In the genomic region with DNA sequence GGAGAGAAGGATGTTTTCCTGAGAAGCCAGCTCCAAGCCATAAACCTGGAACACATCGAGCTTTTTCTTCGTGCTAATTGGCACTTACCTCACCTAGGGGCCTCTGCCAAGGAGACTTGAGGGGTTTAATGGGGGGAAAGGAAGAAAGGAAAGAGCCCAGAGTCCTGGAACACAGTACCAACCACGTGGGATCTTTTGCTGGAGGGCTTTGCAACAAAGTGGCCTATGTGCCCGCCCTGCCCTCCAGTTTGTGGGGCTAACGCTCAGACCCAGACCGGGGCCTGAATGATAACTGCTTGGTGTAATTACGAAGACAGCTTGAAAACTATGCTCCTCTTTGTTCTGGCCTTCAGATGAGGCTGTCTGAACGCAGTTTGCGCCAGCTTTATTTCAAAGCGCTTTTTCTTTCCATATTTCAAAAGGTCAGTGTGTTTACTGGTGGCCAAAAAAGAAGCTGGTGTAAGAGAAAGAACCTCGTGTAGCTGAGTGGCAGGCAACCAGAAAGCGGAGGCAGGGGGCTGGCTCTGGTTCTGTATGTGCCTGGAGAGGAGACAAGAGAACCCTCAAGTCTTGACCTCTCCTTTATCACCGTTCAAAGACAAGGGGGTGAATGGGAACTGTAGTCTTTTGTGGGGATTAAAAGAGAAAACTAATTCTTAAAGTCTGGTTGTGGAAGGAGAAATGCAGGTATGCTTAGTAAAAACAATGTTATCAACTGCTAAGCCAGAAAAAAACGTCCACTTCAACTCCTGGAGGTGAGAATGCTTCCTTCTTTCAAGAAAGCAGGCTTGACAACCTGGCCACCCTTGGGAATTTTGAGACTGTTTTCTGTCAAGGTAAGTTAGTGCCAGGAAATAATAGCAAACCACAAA, we compare ENCODE assay signal across 9 mouse cellular contexts.
DNase-seq lines count a peak whose midpoint lies in the region; ATAC-seq and TF ChIP-seq lines count a peak whose summit lies in the region.
"Had no signal": no experiment of that assay in that cellular context is flagged by ENCODE, and none has a peak within 500 bp of the region (broad histone marks: within the 10 kb centered on the region; RNA-seq: fewer than 3 reads in every experiment).

No protein-coding gene starts in this region.

- H3K36me3 ChIP-seq in lung, postnatal 0 days (ENCODE audit: insufficient read depth, low read length) = no peaks in the 10 kb centered on the region
- H3K36me3 ChIP-seq in forebrain, embryonic 14.5 days (ENCODE audit: control insufficient read depth, insufficient read depth, low read length) = no peaks in the 10 kb centered on the region
- H3K36me3 ChIP-seq: neural tube, embryonic 12.5 days had no signal

- H3K4me2 ChIP-seq in lung, postnatal 0 days (replicated peaks; ENCODE audit: low read depth, low read length) = no peak overlapping the region; the same call in 1 of the 2 replicates
- peak overlapping the region; percentile 33 for H3K4me2 ChIP-seq in forebrain, embryonic 14.5 days (ENCODE audit: low read length)
- H3K4me2 ChIP-seq: neural tube, embryonic 12.5 days had no signal

- DNase-seq in lung, postnatal 0 days (ENCODE audit: low spot score) = peak; percentile 35
- no peak for DNase-seq in lung, postnatal 36 days
- peak; percentile 95 for DNase-seq in forebrain, embryonic 14.5 days (ENCODE audit: low spot score)
- peak; percentile 61 to 67 for DNase-seq in layer of hippocampus, postnatal 10 days (ENCODE audit: low spot score in 2 of 2)
- peak; percentile 16 for DNase-seq in neural tube, embryonic 10.5 days (ENCODE audit: extremely low spot score, low spot score)
- DNase-seq in kidney, adult 9 months = no peak
- no peak for DNase-seq in heart, adult 9 months (ENCODE audit: low spot score in 2 of 2)
- DNase-seq in yolk sac, embryonic 10.5 days (ENCODE audit: low spot score) = no peak

- H3K27me3 ChIP-seq in lung, postnatal 0 days (replicated peaks; ENCODE audit: insufficient read depth, low read length) = no peaks in the 10 kb centered on the region
- no peaks in the 10 kb centered on the region for H3K27me3 ChIP-seq in forebrain, embryonic 14.5 days (replicated peaks; ENCODE audit: control insufficient read depth, insufficient read depth, low read length)
- H3K27me3 ChIP-seq: neural tube, embryonic 12.5 days had no signal

- H3K9me3 ChIP-seq in lung, postnatal 0 days (ENCODE audit: low read length) = no peaks in the 10 kb centered on the region
- H3K9me3 ChIP-seq in forebrain, embryonic 14.5 days (replicated peaks; ENCODE audit: control insufficient read depth, low read length) = no peaks in the 10 kb centered on the region
- H3K9me3 ChIP-seq: neural tube, embryonic 12.5 days had no signal

- no peak for TF ChIP-seq CTCF in lung, postnatal 0 days (IDR thresholded peaks at IDR 0.05)

- H3K4me3 ChIP-seq in lung, postnatal 0 days (ENCODE audit: low read depth, low read length) = no peak overlapping the region
- H3K4me3 ChIP-seq in forebrain, embryonic 14.5 days (ENCODE audit: low read depth, low read length) = no peak overlapping the region
- H3K4me3 ChIP-seq: neural tube, embryonic 12.5 days had no signal

- H3K27ac ChIP-seq in lung, postnatal 0 days (ENCODE audit: low read length) = no peak overlapping the region; the same call in 1 of the 2 replicates
- H3K27ac ChIP-seq in forebrain, embryonic 14.5 days (ENCODE audit: low read depth, low read length) = peak overlapping the region; percentile 84; the same call in 1 of the 2 replicates
- H3K27ac ChIP-seq: neural tube, embryonic 12.5 days had no signal

- 0 out of 2 replicates have a peak, but pooled peaks cover 6% of the 10 kb centered on the region for H3K4me1 ChIP-seq in lung, postnatal 0 days (ENCODE audit: insufficient read depth, low read depth, low read length)
- peaks cover 12% of the 10 kb centered on the region; the same call in 1 of the 2 replicates for H3K4me1 ChIP-seq in forebrain, embryonic 14.5 days (ENCODE audit: control insufficient read depth, insufficient read depth, low read length)

- 34% methylated on average over 14 of the region's 14 CpGs for WGBS in lung, postnatal 0 days
- WGBS in forebrain, embryonic 14.5 days = 3% methylated on average over 14 of the region's 14 CpGs

- ATAC-seq in lung, postnatal 0 days = no peak
- ATAC-seq in forebrain, embryonic 14.5 days = peak; percentile 97

- 0 out of 2 replicates have a peak overlapping the region, but pooled peaks have one; percentile 16 for H3K9ac ChIP-seq in lung, postnatal 0 days (replicated peaks; ENCODE audit: low read depth)
- H3K9ac ChIP-seq in forebrain, embryonic 14.5 days (ENCODE audit: low read length) = no peak overlapping the region
- H3K9ac ChIP-seq: neural tube, embryonic 12.5 days had no signal

- no peak for TF ChIP-seq EP300 in lung, postnatal 0 days (IDR thresholded peaks at IDR 0.05)

Comparison
In these comparisons a context has a peak if more than half of its experiments do, and no peak if none do; other contexts are left out.
1. DNase-seq: peak in lung, postnatal 0 days (single experiment), forebrain, embryonic 14.5 days (single experiment), layer of hippocampus, postnatal 10 days (2 of 2) and neural tube, embryonic 10.5 days (single experiment); none in lung, postnatal 36 days (single experiment), kidney, adult 9 months (single experiment), heart, adult 9 months (0 of 2) and yolk sac, embryonic 10.5 days (single experiment).